Mouse (Mus musculus) bone marrow, adult 2 months (tissue): ENCODE data around the gene Ndufv1.
"Not testable (repeated sequence)": the region's sequence is repeated elsewhere in the genome, so short reads cannot be mapped to it uniquely, and the experiment has no call there.

Experiments used
- CTCF ChIP-seq: fragments of 200-500 bp; IDR thresholded peaks from 2 replicates; pipeline ENCODE4 v1.5.1; 2011; ENCODE audit warnings: low read length, control low read depth; ENCODE audit not compliant: control insufficient read depth, insufficient read depth
- POLR2A ChIP-seq: fragments of 200-500 bp; IDR thresholded peaks from 2 replicates; pipeline ENCODE4 v1.6.1; 2011; ENCODE audit warnings: low read depth, mild to moderate bottlenecking, control low read depth, low read length, borderline replicate concordance; ENCODE audit not compliant: control insufficient read depth

- TF ChIP-seq POLR2A, CTCF: not testable (repeated sequence)
Measured at GRCm38 (mm10) chr19:4044109-4044508, 31.5 kb upstream of the Ndufv1 start.
